Mouse (Mus musculus): ENCODE results near the gene S1pr4. TPM values are rescaled to one million over a fixed set of nuclear protein-coding genes. Genes with fewer than 3 reads are reported as not detected.

The S1pr4 gene
- polyA plus RNA-seq, 1 experiment from 2014 or later: 4.1 TPM

DNA sequence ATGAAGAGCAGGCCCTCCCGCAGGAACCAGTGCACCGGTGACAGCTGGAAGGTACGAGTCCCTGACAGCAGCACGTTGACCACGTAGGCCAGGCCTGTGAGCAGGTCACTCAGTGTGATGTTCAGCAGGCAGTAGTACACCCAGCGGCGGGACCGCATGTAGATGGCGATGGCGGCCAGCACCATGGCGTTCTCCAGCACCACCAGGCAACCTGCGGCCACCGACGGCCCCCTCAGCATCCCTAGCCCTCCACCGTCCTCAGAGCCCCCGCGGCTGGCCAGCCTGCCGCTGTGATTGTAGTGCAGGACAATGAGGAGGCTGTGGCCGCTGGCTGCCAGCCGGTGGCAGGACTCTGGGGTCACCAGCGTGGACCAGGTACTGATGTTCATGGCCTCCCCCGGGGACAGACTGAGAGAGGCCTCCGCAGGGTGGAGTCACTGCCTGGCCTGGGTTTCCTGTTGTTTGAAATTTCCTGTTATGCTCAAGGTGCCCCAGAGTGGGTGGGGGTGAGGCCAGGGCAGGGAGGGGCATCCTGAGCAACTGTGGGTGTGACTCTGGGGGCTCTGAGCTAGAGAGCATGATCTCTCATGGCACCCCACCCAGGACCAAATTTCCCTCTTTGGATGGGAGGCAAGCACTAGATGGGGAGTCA is 556 bp downstream of the S1pr4 start:
- no peaks in the 10 kb centered on the region for H3K36me3 ChIP-seq (replicated peaks)
- peak overlapping the region; percentile 86 for H3K4me3 ChIP-seq (replicated peaks)
- H3K4me1 ChIP-seq (replicated peaks): peaks cover 60% of the 10 kb centered on the region
- peak overlapping the region; percentile 59 for H3K9ac ChIP-seq
- H3K27me3 ChIP-seq: peaks cover 7% of the 10 kb centered on the region; the same call in 1 of the 2 replicates
- 36% methylated on average over 23 of the region's 23 CpGs for WGBS (ENCODE audit: insufficient replicate concordance)
- ATAC-seq (ENCODE audit: insufficient read depth): no peak
- H3K27ac ChIP-seq (replicated peaks): peak overlapping the region; percentile 79; the same call in 1 of the 2 replicates
- H3K9me3 ChIP-seq (replicated peaks): no peaks in the 10 kb centered on the region
- H3K4me2 ChIP-seq: peak overlapping the region; percentile 94

GRCm38 (mm10) chr10:81498316-81499249 is 1.3 kb downstream of the S1pr4 start:
- 57% methylated on average over 38 of the region's 38 CpGs for WGBS (ENCODE audit: insufficient replicate concordance)

GRCm38 (mm10) chr10:81497401-81498270 is 2.3 kb downstream of the S1pr4 start:
- Histone ChIP-seq H3K27me3 (no peaks in the 10 kb centered on the region), H3K4me1 (replicated peaks) (peaks cover 64% of the 10 kb centered on the region), H3K9ac (peak overlapping the region; percentile 59), H3K27ac (replicated peaks) (peak overlapping the region; percentile 79), H3K9me3 (replicated peaks) (no peaks in the 10 kb centered on the region), H3K36me3 (replicated peaks) (peaks cover 12% of the 10 kb centered on the region), H3K4me3 (replicated peaks) (peak overlapping the region; percentile 86), H3K4me2 (peak overlapping the region; percentile 94)
- 22% methylated on average over 17 of the region's 17 CpGs for WGBS (ENCODE audit: insufficient replicate concordance)
- no peak for ATAC-seq (ENCODE audit: insufficient read depth)

More at GRCm38 (mm10) chr10:81498316-81499249, 1.3 kb downstream of the S1pr4 start:
- ATAC-seq (ENCODE audit: insufficient read depth): no peak
- peak overlapping the region; percentile 94 for H3K4me2 ChIP-seq
- no peaks in the 10 kb centered on the region for H3K9me3 ChIP-seq (replicated peaks)
- peak overlapping the region; percentile 59 for H3K9ac ChIP-seq
- H3K4me3 ChIP-seq (replicated peaks): peak overlapping the region; percentile 86
- H3K27me3 ChIP-seq: peaks cover 3% of the 10 kb centered on the region; the same call in 1 of the 2 replicates
- peaks cover 68% of the 10 kb centered on the region for H3K4me1 ChIP-seq (replicated peaks)
- H3K27ac ChIP-seq (replicated peaks): peak overlapping the region; percentile 79
- peaks cover 3% of the 10 kb centered on the region; the same call in 1 of the 2 replicates for H3K36me3 ChIP-seq (replicated peaks)

DNA sequence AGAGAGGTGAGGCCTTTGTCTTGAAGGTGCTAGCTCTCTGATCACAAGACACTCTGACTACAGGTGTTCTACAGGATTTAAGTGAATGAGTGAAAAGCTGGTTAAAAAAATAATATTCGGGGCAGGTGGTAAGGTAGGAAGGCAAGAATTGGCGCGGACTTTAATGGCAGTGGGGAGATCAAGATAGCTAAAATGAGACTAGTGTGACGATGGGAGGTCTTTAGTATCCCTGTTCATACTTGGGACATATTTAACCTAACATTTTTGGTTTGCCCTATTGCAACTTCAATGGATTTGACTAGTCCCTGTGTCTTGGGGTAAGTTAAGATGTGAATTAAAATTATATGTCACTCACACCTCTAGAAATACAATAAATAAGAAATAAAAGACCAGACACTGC is 3.0 kb downstream of the S1pr4 start:
- peaks cover 58% of the 10 kb centered on the region for H3K4me1 ChIP-seq (replicated peaks)
- peak overlapping the region; percentile 59 for H3K9ac ChIP-seq
- WGBS (ENCODE audit: insufficient replicate concordance): 12% methylated on average over 4 of the region's 4 CpGs
- H3K4me2 ChIP-seq: peak overlapping the region; percentile 94
- no peak for ATAC-seq (ENCODE audit: insufficient read depth)
- H3K4me3 ChIP-seq (replicated peaks): peak overlapping the region; percentile 86
- H3K9me3 ChIP-seq (replicated peaks): no peaks in the 10 kb centered on the region
- peak overlapping the region; percentile 79 for H3K27ac ChIP-seq (replicated peaks)
- peaks cover 19% of the 10 kb centered on the region for H3K36me3 ChIP-seq (replicated peaks)
- no peaks in the 10 kb centered on the region for H3K27me3 ChIP-seq

DNA sequence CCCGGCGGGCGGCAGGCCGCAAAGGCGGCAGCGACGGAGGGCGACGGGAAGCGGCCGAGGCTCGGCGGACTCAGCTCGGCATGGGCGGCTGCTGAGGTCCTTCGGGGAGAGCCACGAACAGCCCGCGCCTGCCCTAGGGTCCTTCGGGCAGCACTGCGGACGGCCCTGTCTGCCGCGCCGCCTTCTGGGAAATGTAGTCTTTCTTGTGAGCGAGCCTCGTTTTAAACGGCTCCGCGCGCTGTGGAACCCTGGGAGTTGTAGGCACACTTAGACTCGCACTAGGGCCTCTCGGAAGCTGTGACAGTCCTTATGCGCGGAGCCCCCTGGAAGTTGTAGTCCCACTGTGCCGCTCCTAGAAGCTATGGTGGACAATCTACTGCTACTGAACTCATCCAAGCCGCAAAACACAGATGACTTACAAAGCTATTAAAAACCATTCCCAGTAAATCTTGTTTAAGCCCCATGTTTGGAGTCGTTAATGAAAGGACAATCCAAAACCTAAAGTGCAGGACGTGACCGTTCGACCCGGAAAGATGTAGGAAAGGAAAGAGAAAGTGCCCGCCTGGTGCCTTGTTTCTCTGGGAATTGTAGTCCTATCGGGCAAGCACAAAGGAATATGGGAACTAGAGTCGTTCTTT is 3.5 kb downstream of the S1pr4 start, which contains the start of gene Ncln:
Gene Ncln (minus strand): TSS at position 129 of the 638 bp plus-strand sequence.
- H3K9ac ChIP-seq: peak within 1 kb of the TSS; percentile 86
- peaks cover 58% of the 10 kb centered on the region for H3K4me1 ChIP-seq (replicated peaks)
- H3K4me2 ChIP-seq: peak within 1 kb of the TSS; percentile 94
- peak within 1 kb of the TSS; percentile 86 for H3K4me3 ChIP-seq (replicated peaks)
- under 1% methylated on average over 45 of the region's 45 CpGs for WGBS (ENCODE audit: insufficient replicate concordance)
- H3K9me3 ChIP-seq (replicated peaks): no peaks in the 10 kb centered on the region
- H3K36me3 ChIP-seq (replicated peaks): peaks cover 25% of the 10 kb centered on the region
- H3K27me3 ChIP-seq: no peaks in the 10 kb centered on the region
- H3K27ac ChIP-seq (replicated peaks): peak within 1 kb of the TSS; percentile 79
- ATAC-seq (ENCODE audit: insufficient read depth): peak; percentile 95

- Histone ChIP-seq H3K4me1 (replicated peaks) (peaks cover 58% of the 10 kb centered on the region), H3K27me3 (no peaks in the 10 kb centered on the region), H3K4me2 (peak overlapping the region; percentile 94), H3K27ac (replicated peaks) (peak overlapping the region; percentile 79), H3K9ac (peak overlapping the region; percentile 86), H3K9me3 (replicated peaks) (no peaks in the 10 kb centered on the region), H3K36me3 (replicated peaks) (peaks cover 31% of the 10 kb centered on the region), H3K4me3 (replicated peaks) (peak overlapping the region; percentile 86)
- under 1% methylated on average over 41 of the region's 41 CpGs for WGBS (ENCODE audit: insufficient replicate concordance)
- peak; percentile 14 for ATAC-seq (ENCODE audit: insufficient read depth)
These were observed 4.2 kb downstream of the S1pr4 start for GRCm38 (mm10) chr10:81495616-81496263.

- Histone ChIP-seq H3K36me3 (replicated peaks) (peaks cover 37% of the 10 kb centered on the region), H3K27me3 (no peaks in the 10 kb centered on the region), H3K4me2 (peak overlapping the region; percentile 94), H3K9me3 (replicated peaks) (no peaks in the 10 kb centered on the region), H3K4me3 (replicated peaks) (peak overlapping the region; percentile 86), H3K4me1 (replicated peaks) (peaks cover 56% of the 10 kb centered on the region), H3K27ac (replicated peaks) (peak overlapping the region; percentile 79; the same call in 1 of the 2 replicates), H3K9ac (peak overlapping the region; percentile 86)
- no peak for ATAC-seq (ENCODE audit: insufficient read depth)
- 38% methylated on average over 6 of the region's 6 CpGs for WGBS (ENCODE audit: insufficient replicate concordance)
These were observed 4.8 kb downstream of the S1pr4 start for GRCm38 (mm10) chr10:81495151-81495550.

GRCm38 (mm10) chr10:81494260-81495041 is 5.5 kb downstream of the S1pr4 start:
- H3K4me2 ChIP-seq: peak overlapping the region; percentile 94
- H3K9ac ChIP-seq: peak overlapping the region; percentile 86; the same call in 1 of the 2 replicates
- ATAC-seq (ENCODE audit: insufficient read depth): no peak
- H3K36me3 ChIP-seq (replicated peaks): peaks cover 44% of the 10 kb centered on the region
- H3K27me3 ChIP-seq: no peaks in the 10 kb centered on the region
- WGBS (ENCODE audit: insufficient replicate concordance): 60% methylated on average over 11 of the region's 11 CpGs
- H3K27ac ChIP-seq (replicated peaks): peak overlapping the region; percentile 79; the same call in 1 of the 2 replicates
- peak overlapping the region; percentile 86 for H3K4me3 ChIP-seq (replicated peaks)
- no peaks in the 10 kb centered on the region for H3K9me3 ChIP-seq (replicated peaks)
- peaks cover 50% of the 10 kb centered on the region for H3K4me1 ChIP-seq (replicated peaks)

DNA sequence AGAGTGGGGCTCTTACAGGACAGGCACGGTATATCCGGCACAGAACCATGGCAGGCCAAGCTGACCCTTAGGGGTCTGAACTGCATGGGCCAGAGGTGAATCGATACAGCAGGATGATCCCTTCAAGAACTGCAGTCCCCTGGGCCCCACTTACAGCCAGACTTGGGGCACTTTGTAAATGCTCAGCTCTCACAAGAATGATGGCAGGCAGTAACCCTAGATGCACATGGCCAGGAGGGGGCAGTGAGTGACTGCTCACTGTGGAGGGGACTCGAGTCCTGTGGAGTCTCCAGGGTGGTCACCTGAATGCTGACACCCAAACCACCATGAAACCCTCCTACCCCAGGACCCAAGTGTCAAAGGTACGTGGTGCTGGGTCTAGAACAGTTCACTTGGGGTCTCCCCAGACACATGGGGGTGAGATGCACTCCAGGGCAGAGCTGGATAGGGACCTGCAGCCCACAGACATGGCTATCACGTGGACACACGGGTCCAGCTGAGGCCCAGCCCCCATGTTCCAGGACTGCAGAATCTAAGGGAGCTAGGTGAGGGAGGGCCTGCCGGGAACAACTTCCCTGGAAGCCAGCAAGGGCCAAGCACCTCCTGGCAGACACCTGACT is 6.2 kb downstream of the S1pr4 start:
- Histone ChIP-seq H3K4me3 (replicated peaks) (0 out of 2 replicates have a peak overlapping the region, but pooled peaks have one; percentile 0), H3K9ac (no peak overlapping the region), H3K27me3 (no peaks in the 10 kb centered on the region), H3K36me3 (replicated peaks) (peaks cover 51% of the 10 kb centered on the region), H3K4me2 (peak overlapping the region; percentile 94), H3K4me1 (replicated peaks) (peaks cover 43% of the 10 kb centered on the region), H3K9me3 (replicated peaks) (no peaks in the 10 kb centered on the region), H3K27ac (replicated peaks) (no peak overlapping the region)
- WGBS (ENCODE audit: insufficient replicate concordance): 71% methylated on average over 8 of the region's 8 CpGs
- no peak for ATAC-seq (ENCODE audit: insufficient read depth)

All from liver, embryonic 15.5 days (tissue).